Mouse (Mus musculus) retina, postnatal 1 day (tissue): ENCODE results near the gene Zfp369.
A peak's percentile ranks its signal among the peaks of the same experiment; 100 is the strongest.
"Not testable (repeated sequence)": the region's sequence is repeated elsewhere in the genome, so short reads cannot be mapped to it uniquely, and the experiment has no call there.

ENCODE experiments used
- DNase-seq: peaks from one replicate; pipeline ENCODE4 v3.0.0-alpha.2; 2012

Gene Zfp369

GRCm38 (mm10) chr13:65278383-65279341, at the start of gene Zfp369:
TSS of gene Zfp369 (plus strand) at chr13:65278814.
- peak; percentile 95 for DNase-seq

- no peak for DNase-seq
Observed at GRCm38 (mm10) chr13:65237211-65237610, 41.4 kb upstream of the Zfp369 start.

- DNase-seq, result peak; percentile 97
Observed at GRCm38 (mm10) chr13:65240509-65241098, 38.0 kb upstream of the Zfp369 start.

GRCm38 (mm10) chr13:65241099-65241626, 37.5 kb upstream of the Zfp369 start:
- peak; percentile 95 for DNase-seq

- DNase-seq, result no peak
Observed at GRCm38 (mm10) chr13:65241627-65242318, 36.8 kb upstream of the Zfp369 start.

GRCm38 (mm10) chr13:65242319-65242787, 36.3 kb upstream of the Zfp369 start:
- DNase-seq, result no peak

GRCm38 (mm10) chr13:65243273-65243672, 35.3 kb upstream of the Zfp369 start:
- DNase-seq, result no peak

- peak; percentile 84 for DNase-seq
Observed at GRCm38 (mm10) chr13:65258175-65258954, 20.2 kb upstream of the Zfp369 start.

- DNase-seq, result no peak
Observed at GRCm38 (mm10) chr13:65259239-65259638, 19.4 kb upstream of the Zfp369 start, which contains the start of gene Gm10775. TSS of gene Gm10775 (plus strand) at chr13:65259539.

- DNase-seq, result no peak
Observed at GRCm38 (mm10) chr13:65262086-65262485, 16.5 kb upstream of the Zfp369 start.

GRCm38 (mm10) chr13:65277994-65278382, 626 bp upstream of the Zfp369 start:
- DNase-seq, result no peak

GRCm38 (mm10) chr13:65286771-65287170, 8.2 kb downstream of the Zfp369 start:
- no peak for DNase-seq

GRCm38 (mm10) chr13:65296354-65296753, 17.7 kb downstream of the Zfp369 start:
- DNase-seq, result no peak

- DNase-seq, result peak; percentile 41
Observed at GRCm38 (mm10) chr13:65310849-65311248, 32.2 kb downstream of the Zfp369 start.

GRCm38 (mm10) chr13:65311311-65311755, 32.7 kb downstream of the Zfp369 start:
- no peak for DNase-seq

GRCm38 (mm10) chr13:65311826-65312225, 33.2 kb downstream of the Zfp369 start:
- DNase-seq, result no peak

GRCm38 (mm10) chr13:65348501-65348900, 69.9 kb downstream of the Zfp369 start:
- DNase-seq, result not testable (repeated sequence)

GRCm38 (mm10) chr13:65351768-65352167, 73.2 kb downstream of the Zfp369 start:
- not testable (repeated sequence) for DNase-seq
